Mouse (Mus musculus) layer of hippocampus, postnatal 10 days (tissue): Measurements from ENCODE around the gene Xaf1. TPM values are rescaled to one million over a fixed set of nuclear protein-coding genes. Genes with fewer than 3 reads are reported as not detected.

Experiments used
- DNase-seq, 2 experiments: peaks; one replicate each; pipeline ENCODE4 v3.0.0; 2021; ENCODE audit warnings: low spot score in 2 of 2
- total RNA-seq, 2 experiments: library from RNA; stranded (reverse); gene quantifications; 2 replicates each; pipeline ENCODE4 v1.2.3; 2021

Gene Xaf1
- total RNA-seq, 2 experiments from 2014 or later = 1.9 to 2.5 TPM

DNA sequence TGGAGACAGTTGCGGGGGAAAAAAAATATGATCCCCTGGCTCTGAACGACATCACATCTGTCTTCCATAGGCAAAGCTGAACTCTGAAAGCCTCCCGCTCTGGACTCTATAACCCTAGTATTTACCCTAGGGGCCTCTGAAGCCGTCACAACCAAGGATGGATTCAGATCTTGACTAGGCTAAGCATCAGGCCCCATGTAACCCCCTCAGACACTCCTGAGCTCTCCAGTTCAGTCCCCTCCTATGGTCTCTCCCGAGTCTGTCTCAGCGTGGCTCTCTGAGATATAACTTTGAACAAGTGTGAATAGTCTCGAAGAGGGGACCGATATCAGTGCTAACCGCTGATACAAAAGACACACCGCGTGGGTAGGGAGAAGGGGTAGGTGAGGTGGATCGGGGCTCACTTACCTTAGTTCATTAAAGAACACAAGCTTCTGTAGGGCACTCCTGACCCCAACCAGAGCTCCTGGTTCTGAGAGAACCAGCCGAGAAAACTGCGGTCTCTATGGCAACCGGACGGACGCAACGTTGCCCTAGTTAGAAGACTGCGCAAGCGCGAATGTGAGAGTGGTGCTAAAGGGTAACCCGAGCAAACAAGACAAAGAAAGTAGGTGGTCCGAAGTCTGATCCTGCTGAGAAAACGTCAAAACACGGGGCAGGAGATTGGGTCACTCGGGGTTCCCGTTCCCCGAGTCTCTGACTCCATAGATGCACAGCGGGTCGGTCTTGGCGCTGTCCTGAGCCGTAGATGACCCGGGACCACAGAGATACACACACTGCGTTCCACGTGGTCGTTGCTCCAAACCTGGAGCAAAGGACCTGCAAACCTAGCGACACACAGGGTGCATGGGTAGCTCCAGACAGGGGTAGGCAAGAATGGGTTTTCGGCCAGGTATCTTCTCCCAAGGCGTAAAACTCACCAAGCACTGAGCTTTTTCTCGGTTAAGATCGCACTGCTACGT is 60.2 kb downstream of the Xaf1 start:
- peak; percentile 73 to 76 for DNase-seq

DNA sequence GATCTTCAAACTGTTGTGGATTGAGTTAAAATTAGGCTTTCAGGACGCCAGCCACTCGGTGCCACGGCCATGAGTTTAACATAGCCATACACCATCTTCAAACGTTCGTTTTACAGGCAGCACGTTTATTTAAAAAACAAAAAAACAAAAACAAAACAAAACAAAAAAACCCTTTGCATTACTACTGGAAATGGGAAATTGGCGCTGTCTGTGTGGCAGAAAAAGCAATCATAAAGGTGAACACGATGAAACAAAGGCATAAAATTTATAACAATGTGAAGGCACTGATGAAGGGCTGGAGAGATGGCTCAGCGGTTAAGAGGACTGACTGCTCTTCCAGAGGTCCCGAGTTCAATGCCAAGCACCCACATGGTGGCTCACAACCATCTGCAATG is 60.9 kb downstream of the Xaf1 start, which contains the start of gene Tekt1:
Gene Tekt1, minus strand, starts transcription at position 96 of the 395 bp plus-strand sequence.
- no peak for DNase-seq

Other genes starting within 250 kb of the Xaf1 start
- 10 to 100 TPM; 17.5 to 17.8 TPM for gene Pitpnm3, start 165.9 kb upstream of the Xaf1 start, total RNA-seq
- gene Gm43951, start 94.8 kb upstream of the Xaf1 start, total RNA-seq = 10 to 100 TPM; 11.2 to 14.3 TPM
- gene 4933427D14Rik, start 94.2 kb upstream of the Xaf1 start, total RNA-seq = 10 to 100 TPM; 23.4 to 24.3 TPM
- 10 to 100 TPM; 55.1 to 56.5 TPM for gene Txndc17, start 94.1 kb upstream of the Xaf1 start, total RNA-seq
- gene Med31, start 86.0 kb upstream of the Xaf1 start, total RNA-seq = 10 to 100 TPM; 14.3 to 15.8 TPM
- 10 to 100 TPM; 13.0 to 17.8 TPM for gene Slc13a5, start 34.4 kb upstream of the Xaf1 start, total RNA-seq
- gene Fbxo39, start 12.8 kb downstream of the Xaf1 start, total RNA-seq = not detected
- gene Tekt1, start 60.8 kb downstream of the Xaf1 start, total RNA-seq = 1 to 10 TPM; 2.5 to 4.7 TPM
- 1 to 10 TPM; 4.5 to 5.0 TPM for gene Smtnl2, start 110.1 kb downstream of the Xaf1 start, total RNA-seq
- gene Ggt6, start 133.9 kb downstream of the Xaf1 start, total RNA-seq = not detected
- gene Mybbp1a, start 139.7 kb downstream of the Xaf1 start, total RNA-seq = 10 to 100 TPM; 50.2 to 55.0 TPM
- 10 to 100 TPM; 58.4 to 59.6 TPM for gene Spns2, start 188.3 kb downstream of the Xaf1 start, total RNA-seq
- under 1 TPM; 0.18 to 0.22 TPM for gene Spns3, start 248.9 kb downstream of the Xaf1 start, total RNA-seq